Mouse (Mus musculus): Measurements from ENCODE around the gene Sem1. TPM values are rescaled to one million over a fixed set of nuclear protein-coding genes. Genes with fewer than 3 reads are reported as not detected.

The Sem1 gene
- polyA plus RNA-seq (2017; shearing (Covaris generic)) = 100 to 1,000 TPM; 155 to 161 TPM

DNA sequence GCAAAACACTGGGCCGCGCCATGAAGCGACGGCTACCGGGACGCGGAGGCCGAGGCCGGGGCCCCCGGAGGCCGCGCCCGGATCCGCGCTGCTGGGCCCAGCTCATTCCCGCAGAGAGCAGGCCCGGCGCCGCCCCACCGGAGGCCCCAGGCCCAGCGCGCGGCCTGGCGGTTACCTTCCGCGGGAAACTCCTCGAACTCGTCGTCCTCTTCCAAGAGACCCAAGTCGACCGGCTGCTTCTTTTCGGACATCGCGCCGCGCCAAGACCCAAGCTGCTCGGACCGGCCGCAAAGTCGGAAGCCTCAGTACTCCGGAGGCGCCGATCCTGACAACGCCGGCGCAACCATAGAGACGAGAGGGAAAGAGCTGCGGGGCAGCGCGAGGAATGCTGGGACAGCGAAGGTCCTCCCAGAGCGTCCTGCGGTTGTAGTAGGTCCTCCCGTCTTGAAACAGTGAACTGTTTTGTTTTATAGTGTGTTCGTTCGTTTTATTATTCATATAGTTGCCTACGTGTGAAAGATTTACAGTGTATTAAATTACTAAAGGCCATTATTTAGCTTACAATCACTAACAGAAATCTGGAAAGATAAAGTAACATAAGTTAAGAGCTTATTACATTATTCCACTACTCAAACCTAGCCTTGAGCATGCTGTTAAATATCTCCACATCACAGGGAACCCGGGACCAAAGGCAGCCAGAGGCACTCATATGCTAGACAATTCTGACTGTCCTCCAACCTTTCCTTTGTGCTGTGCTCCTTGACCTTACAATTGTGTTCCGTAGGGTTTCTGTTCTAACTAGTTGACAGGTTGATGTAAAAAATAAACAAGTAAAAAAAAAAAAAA is at the start of gene Sem1:
TSS of gene Sem1 (minus strand) at position 360 of the 846 bp plus-strand sequence.

